Mouse (Mus musculus) lung, postnatal 0 days (tissue): ENCODE data around the gene Lrp10.

Experiments used
- CTCF ChIP-seq: IDR thresholded peaks from 2 replicates; pipeline ENCODE4 v1.5.1; 2016; ENCODE audit warnings: antibody characterized with exemption, mild to moderate bottlenecking
- EP300 ChIP-seq: IDR thresholded peaks from 2 replicates; pipeline ENCODE4 v1.6.1; 2016; ENCODE audit warnings: antibody characterized with exemption, mild to moderate bottlenecking, control low read depth

DNA sequence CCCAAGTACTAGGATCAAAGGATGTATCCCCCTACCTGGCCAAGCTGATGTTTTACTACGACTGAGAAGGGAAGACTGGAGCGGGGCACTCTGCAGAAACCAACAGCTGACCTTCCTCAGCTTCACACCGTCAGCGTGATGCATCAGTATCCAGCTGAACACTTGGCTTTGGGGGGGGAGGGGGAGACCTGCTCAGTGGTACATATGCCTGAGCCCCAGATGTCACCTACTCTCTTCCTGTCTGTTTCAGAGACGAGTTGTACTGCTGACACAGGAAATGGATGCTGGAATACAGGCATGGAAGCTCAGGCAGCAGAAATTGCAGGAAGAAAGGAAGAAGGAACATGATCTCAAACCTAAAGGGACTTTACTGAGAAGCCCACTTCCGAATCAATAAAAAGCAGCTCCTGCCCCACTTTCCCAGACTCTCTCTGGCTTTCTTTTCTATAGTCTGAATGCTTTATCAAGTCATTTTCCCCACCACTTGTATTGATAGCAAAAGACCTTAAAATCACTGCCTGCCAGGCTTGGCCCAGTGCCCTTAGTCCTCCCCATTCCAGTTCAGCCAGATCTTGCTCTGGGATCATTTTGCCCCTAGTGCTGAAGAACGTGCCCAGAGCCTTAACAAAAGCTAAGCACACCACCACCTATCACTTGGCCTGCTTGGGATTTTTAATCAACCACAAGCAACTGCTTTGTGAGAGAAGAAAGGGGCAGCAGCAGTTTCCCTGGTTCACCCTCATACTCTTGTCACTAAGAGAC lies 34.4 kb upstream of the Lrp10 start:
- TF ChIP-seq CTCF (no peak), EP300 (no peak)
